ENCODE assay signal across 20 mouse cellular contexts in the genomic region with DNA sequence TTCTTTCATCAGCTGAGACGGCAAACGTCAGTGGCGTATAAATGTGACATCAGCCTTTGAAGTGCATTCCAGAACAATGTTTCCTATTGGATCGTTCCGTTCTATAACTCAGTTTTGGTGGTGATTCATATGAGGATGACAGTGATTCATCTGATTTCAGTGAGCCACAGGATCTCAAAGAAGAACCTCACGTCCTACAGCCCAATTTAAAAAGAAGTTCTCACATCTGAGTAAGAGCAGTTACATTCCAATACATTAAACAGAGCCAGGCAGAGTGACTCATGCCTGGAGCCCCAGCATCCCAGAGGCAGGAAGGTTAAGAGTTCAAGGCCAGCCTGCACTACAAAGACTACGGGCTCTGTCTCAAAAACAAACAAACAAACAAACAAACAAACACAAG.
DNase-seq lines count a peak whose midpoint lies in the region; ATAC-seq and TF ChIP-seq lines count a peak whose summit lies in the region.
"Had no signal": no experiment of that assay in that cellular context is flagged by ENCODE, and none has a peak within 500 bp of the region (broad histone marks: within the 10 kb centered on the region; RNA-seq: fewer than 3 reads in every experiment).

No protein-coding gene starts in this region.

- DNase-seq in adrenal gland, adult 2 months: peak; percentile 49
- DNase-seq in adrenal gland, adult 18-20 months (ENCODE audit: low spot score in 2 of 2): no peak
- peak; percentile 22 to 25 for DNase-seq in right cerebral cortex, adult 2 months (ENCODE audit: low spot score in 2 of 2)
- DNase-seq in right cerebral cortex, postnatal 4 days: no peak
- peak; percentile 4 to 13 for DNase-seq in left cerebral cortex, postnatal 36 days (ENCODE audit: low spot score in 2 of 2)
- DNase-seq in heart, postnatal 36 days: no peak
- DNase-seq: cerebellum, postnatal 10 days; forebrain, postnatal 0 days; kidney, postnatal 14 days; liver; lung, adult 2 months; retina, postnatal 1 day; thymus, adult 18-20 months had no signal

- no peak for ATAC-seq in neural tube, embryonic 15.5 days (ENCODE audit: low FRiP score)
- ATAC-seq: forebrain, postnatal 0 days; intestine, postnatal 0 days had no signal

- peaks cover 27% of the 10 kb centered on the region for H3K4me1 ChIP-seq in bone marrow macrophage, adult 2 months (ENCODE audit: control insufficient read depth, insufficient read depth, low read length)
- no peaks in the 10 kb centered on the region for H3K4me1 ChIP-seq in neural tube, embryonic 15.5 days
- H3K4me1 ChIP-seq: hindbrain, embryonic 13.5 days; midbrain, embryonic 12.5 days had no signal

- H3K4me2 ChIP-seq in neural tube, embryonic 15.5 days: no peak overlapping the region
- H3K4me2 ChIP-seq: hindbrain, embryonic 13.5 days; midbrain, embryonic 12.5 days had no signal

- H3K27ac ChIP-seq in bone marrow macrophage, adult 2 months (ENCODE audit: insufficient read depth, low read depth, low read length): peak overlapping the region; percentile 60
- no peak overlapping the region for H3K27ac ChIP-seq in neural tube, embryonic 15.5 days (replicated peaks)
- H3K27ac ChIP-seq: hindbrain, embryonic 13.5 days; macrophage; midbrain, embryonic 12.5 days had no signal

- no peak overlapping the region for H3K4me3 ChIP-seq in bone marrow macrophage, adult 2 months (ENCODE audit: insufficient read depth, low read length)
- no peak overlapping the region for H3K4me3 ChIP-seq in neural tube, embryonic 15.5 days (replicated peaks)
- H3K4me3 ChIP-seq: erythroblast, embryonic 14.5 days; hindbrain, embryonic 13.5 days; midbrain, embryonic 12.5 days had no signal

- intact Hi-C loops in left cerebral cortex, postnatal 36 days (cut with DNase I): no loop called here
- intact Hi-C loops in heart, postnatal 36 days (cut with DNase I): no loop called here

- H3K9ac ChIP-seq in neural tube, embryonic 15.5 days (replicated peaks): no peak overlapping the region
- H3K9ac ChIP-seq: forebrain, postnatal 0 days; hindbrain, embryonic 13.5 days; midbrain, embryonic 12.5 days had no signal

- WGBS in neural tube, embryonic 15.5 days: 85% methylated on average over 7 of the region's 7 CpGs

- TF ChIP-seq CTCF in bone marrow macrophage, adult 2 months (IDR thresholded peaks at IDR 0.05; ENCODE audit: low read depth, low read length): no peak

- H3K36me3 ChIP-seq in neural tube, embryonic 15.5 days: no peaks in the 10 kb centered on the region
- H3K36me3 ChIP-seq: hindbrain, embryonic 13.5 days; midbrain, embryonic 12.5 days had no signal

- H3K27me3 ChIP-seq in neural tube, embryonic 15.5 days (replicated peaks): no peaks in the 10 kb centered on the region
- H3K27me3 ChIP-seq: hindbrain, embryonic 13.5 days; midbrain, embryonic 12.5 days had no signal

- H3K9me3 ChIP-seq in neural tube, embryonic 15.5 days (replicated peaks): no peaks in the 10 kb centered on the region
- H3K9me3 ChIP-seq: hindbrain, embryonic 13.5 days; midbrain, embryonic 12.5 days had no signal

- TF ChIP-seq POLR2A in bone marrow macrophage, adult 2 months (IDR thresholded peaks at IDR 0.05; ENCODE audit: borderline replicate concordance, low read depth, low read length): no peak

Comparison
In these comparisons a context has a peak if more than half of its experiments do, and no peak if none do; other contexts are left out.
1. DNase-seq: peak in adrenal gland, adult 2 months (single experiment), right cerebral cortex, adult 2 months (2 of 2) and left cerebral cortex, postnatal 36 days (2 of 2); none in adrenal gland, adult 18-20 months (0 of 2), right cerebral cortex, postnatal 4 days (single experiment) and heart, postnatal 36 days (0 of 2).